Mouse (Mus musculus): ENCODE results near the gene Pop7. TPM values are rescaled to one million over a fixed set of nuclear protein-coding genes. Genes with fewer than 3 reads are reported as not detected.

Gene Pop7
- total RNA-seq, 2 experiments from 2014 or later: 12.5 to 16.9 TPM

DNA sequence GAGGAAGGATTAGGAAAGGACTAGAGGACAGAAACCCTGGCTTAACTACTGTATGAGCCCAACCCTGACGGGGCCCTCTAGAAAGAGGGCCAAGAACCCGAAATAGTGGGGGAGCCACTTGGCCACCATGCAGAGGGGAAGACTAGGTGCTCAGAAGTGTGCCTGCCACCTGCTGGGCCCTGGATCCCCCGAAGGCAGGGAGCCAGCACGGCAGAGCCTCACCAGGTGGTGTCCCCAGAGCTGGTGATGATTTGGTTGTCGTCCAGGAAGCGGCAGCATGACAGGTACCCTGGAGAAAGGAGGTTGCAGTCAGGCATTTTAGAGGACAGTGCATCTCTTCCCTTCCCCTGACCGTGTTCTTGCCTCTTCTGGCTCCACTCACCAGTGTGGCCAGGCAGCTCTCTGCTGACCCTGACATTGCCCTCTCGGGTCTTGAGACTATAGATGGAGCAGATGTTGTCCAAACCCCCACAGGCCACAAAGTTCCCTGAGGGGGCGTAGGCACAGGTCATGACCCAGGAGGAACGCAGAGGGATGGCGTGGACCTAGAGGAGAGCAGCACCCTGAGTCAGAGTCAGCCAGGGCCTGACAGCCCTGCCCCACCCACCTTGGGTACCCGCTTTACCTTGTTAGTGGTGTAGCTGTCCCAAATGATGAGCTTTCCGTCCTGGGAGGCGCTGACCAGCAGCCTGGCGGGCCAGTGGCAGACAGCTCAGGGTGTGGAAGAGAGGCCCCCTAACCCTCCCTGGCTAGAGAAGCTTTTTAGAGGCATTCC, 27.1 kb upstream of the Pop7 start:
- no peak for DNase-seq

GRCm38 (mm10) chr5:137528247-137528968, 26.1 kb upstream of the Pop7 start:
- intact Hi-C loops (cut with DNase I): no loop called here
- DNase-seq: no peak

More for the DNA sequence above, 27.1 kb upstream of the Pop7 start:
- intact Hi-C loops (cut with DNase I): no loop called here

DNA sequence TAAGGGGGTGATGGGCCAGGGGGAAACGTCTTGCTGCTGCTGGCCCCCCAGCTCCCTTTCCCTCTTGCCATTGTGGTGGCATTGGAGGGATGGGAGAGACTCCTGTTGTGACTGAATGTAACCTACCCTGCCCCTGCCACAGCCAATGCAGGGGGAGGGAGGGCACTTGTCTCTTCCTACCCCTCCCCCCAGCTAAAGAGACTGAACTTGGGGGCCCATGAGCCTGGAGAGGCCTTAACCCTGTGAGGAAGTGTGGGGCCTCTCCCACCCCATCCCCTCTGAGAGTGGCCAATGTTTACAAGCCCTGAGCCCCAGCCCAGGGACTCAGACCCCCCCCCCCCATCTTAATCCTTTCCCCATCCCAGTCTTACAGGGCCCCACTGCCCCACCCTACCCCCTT, 25.1 kb upstream of the Pop7 start:
- no peak for DNase-seq
- intact Hi-C loops (cut with DNase I): no loop called here

- DNase-seq: peak in 1 of 2 experiments; percentile 55
- intact Hi-C loops (cut with DNase I): no loop called here
Observed at GRCm38 (mm10) chr5:137526192-137526936, 24.0 kb upstream of the Pop7 start.

- DNase-seq: no peak
- intact Hi-C loops (cut with DNase I): no loop called here
Observed at GRCm38 (mm10) chr5:137525511-137525910, 23.2 kb upstream of the Pop7 start.

DNA sequence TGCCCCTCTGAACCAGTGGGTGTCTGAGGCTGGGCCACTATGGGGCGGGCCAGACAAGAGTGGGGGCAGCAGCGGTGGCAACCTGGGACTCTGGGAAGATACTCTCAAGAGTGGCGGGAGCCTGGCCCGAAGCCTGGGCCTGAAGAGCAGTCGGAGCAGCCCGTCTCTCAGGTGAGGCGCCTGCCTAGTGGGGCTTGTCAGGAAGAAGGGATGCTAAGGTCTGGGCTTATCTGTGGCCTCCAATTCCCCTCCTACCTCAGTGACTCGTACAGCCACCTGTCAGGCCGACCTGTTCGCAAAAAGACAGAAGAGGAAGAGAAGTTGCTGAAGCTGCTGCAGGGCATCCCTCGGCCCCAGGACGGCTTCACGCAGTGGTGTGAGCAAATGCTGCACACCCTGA, 22.4 kb upstream of the Pop7 start:
- DNase-seq: no peak
- intact Hi-C loops (cut with DNase I): no loop called here

GRCm38 (mm10) chr5:137524251-137524515, 21.9 kb upstream of the Pop7 start:
- DNase-seq: no peak
- intact Hi-C loops (cut with DNase I): no loop called here

DNA sequence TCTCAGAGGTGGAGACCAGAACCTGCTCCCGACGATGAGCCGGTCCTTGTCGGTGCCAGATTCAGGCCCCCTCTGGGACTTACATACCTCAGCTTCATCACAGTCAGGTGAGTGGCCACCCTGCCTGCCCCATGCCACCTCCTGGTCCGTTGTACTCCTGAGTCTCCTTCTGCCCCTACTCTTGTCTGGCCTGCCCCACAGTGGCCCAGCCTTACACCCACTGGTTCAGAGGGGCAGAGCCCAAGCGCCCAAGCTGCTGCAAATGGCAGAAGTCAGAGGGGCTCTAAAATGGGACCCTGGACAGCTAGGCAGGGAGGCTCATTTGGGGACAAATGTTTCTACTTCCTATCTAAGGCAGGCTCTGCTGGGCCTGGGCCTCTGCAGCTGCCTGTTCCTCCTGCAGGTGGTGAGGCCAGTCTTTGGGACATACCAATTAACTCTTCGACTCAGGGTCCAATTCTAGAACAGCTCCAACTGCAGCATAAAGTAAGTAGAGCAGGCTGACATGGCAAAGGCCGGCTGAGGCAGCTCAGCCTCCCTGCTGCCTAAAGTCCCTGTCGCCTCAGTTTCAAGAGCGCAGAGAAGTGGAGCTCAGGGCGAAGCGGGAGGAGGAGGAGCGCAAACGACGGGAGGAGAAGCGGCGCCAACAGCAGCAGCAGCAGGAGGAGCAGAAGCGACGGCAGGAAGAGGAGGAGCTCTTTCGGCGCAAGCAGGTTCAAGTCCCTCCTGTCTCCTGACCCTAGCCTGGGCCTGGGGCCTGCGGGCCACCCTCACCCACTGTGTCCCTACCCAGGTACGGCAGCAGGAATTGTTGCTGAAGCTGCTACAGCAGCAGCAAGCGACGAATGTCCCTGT, 21.3 kb upstream of the Pop7 start:
- intact Hi-C loops (cut with DNase I): no loop called here
- DNase-seq: no peak

- intact Hi-C loops (cut with DNase I): no loop called here
- DNase-seq: no peak
Observed at GRCm38 (mm10) chr5:137522711-137523110, 20.4 kb upstream of the Pop7 start.

DNA sequence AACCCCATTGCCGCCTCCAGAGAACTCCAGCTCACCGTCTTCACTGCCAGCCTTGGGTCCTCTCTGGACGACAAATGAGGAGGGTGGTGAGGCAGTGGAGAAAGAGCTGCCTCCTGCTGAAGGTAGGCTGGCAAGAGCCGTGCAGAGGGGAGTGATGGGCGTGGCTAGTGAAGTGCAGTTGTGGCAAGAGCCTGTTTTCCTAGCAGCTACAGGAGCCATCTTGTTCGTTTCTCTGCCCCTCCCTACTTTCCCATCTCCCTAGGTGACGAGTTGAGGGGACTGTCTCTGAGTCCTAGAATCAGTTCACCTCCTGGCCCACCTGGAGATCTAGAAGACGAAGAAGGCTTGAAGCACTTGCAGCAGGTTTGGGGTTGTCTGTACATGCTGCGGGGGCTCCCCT, 19.5 kb upstream of the Pop7 start:
- DNase-seq: no peak
- intact Hi-C loops (cut with DNase I): no loop called here

GRCm38 (mm10) chr5:137519691-137520550, 17.6 kb upstream of the Pop7 start:
- no peak for DNase-seq
- intact Hi-C loops (cut with DNase I): loop anchor here (5.0 kb wide), 1 partner anchor 112 kb away; no protein-coding TSS in a partner anchor

- intact Hi-C loops (cut with DNase I): loop anchor here (5.0 kb wide), 1 partner anchor 114 kb away; no protein-coding TSS in a partner anchor
- DNase-seq: peak in 1 of 2 experiments; percentile 52
Observed at GRCm38 (mm10) chr5:137518436-137518835, 16.1 kb upstream of the Pop7 start, which contains the start of gene Gigyf1. TSS of gene Gigyf1 (plus strand) at chr5:137518548.

GRCm38 (mm10) chr5:137514811-137515210, 12.5 kb upstream of the Pop7 start:
- intact Hi-C loops (cut with DNase I): loop anchor here (5.0 kb wide), 3 partner anchors 117 to 242 kb away; no protein-coding TSS in a partner anchor

DNA sequence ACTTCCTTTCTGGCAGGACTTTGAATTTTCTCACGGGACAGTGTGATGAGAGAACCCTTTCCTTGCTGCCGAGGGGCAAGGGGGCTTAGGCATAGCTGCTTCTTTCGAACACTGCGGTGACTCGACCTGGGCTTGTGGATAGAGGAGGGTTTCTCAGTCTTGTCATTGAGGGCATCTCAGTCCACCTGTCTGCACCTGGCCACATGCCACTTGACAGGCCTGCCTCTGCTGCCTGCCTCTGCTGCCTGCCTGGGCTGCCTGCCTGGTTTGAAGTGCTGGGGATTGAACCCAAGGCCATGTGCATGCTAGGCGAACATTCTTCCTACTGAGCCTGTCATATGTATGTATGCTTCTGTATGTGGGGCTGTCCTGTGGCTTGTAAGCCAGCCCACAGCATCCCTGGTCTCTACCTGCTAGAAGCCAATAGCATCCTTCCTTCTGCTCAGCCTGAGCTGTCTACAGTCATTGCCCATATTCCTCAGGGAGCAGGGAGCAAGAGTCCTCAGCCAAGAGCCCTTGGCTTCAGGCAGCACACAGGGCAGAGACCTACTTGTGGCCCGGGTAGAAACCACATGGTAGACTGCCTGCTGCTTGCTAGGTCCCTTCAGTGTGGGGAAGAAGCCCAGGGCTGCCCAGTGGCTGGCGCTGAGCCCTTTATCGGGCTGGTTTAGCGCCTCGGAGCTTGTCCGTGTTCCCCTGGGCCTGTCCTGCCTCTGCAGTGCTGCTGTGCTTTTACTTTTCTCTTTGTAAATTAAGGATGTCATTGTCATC, 11.8 kb upstream of the Pop7 start:
- no peak for DNase-seq
- intact Hi-C loops (cut with DNase I): loop anchor here (5.0 kb wide), 2 partner anchors 138 to 243 kb away; no protein-coding TSS in a partner anchor

More at GRCm38 (mm10) chr5:137514811-137515210, 12.5 kb upstream of the Pop7 start:
- no peak for DNase-seq

DNA sequence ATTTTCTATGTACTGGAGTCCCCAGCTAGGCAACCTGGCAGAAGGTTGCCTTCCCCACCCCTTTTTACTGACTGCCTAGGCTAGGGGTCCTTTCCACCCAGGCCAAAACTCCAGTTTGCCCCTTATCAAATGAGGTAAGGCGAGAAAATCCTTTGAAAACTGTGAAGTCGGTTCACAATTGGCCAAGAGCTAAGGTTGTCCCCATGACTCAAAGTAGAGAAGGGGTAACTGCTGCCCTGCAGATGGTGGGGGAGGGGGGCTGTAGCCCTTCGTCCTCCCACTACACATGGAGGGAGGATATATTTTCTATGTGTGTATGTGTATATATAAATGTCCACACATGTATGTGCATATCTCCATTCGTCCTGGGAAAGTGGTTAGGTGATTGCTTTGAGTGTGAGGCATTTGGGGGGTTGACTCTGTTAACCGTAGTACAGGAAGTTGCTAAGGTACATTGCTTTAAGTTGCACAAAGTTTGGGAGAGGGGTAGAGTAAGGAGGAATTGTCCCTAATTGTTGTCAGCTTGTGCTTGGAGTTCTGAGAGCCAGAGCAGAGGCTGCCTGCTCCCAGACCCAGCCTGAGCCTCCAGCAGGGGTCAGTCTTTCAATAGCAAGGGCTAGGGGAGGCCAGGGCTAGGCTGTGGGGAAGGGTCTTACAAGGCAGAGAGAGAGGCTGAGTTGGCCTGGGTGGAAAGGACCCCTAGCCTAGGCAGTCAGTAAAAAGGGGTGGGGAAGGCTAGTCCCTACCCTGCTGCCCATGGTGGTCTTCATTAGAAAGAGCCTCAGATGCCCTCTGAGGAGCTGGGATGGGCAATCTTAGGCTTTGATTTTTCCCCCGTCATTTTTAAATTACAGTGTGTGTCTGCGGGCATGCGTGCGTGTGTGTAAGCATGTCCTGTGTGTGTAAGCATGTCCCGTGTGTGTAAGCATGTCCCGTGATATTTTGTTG, 10.8 kb upstream of the Pop7 start:
- DNase-seq: peak in 1 of 2 experiments; percentile 63
- intact Hi-C loops (cut with DNase I): loop anchor here (5.0 kb wide), 2 partner anchors 139 to 244 kb away; no protein-coding TSS in a partner anchor

DNA sequence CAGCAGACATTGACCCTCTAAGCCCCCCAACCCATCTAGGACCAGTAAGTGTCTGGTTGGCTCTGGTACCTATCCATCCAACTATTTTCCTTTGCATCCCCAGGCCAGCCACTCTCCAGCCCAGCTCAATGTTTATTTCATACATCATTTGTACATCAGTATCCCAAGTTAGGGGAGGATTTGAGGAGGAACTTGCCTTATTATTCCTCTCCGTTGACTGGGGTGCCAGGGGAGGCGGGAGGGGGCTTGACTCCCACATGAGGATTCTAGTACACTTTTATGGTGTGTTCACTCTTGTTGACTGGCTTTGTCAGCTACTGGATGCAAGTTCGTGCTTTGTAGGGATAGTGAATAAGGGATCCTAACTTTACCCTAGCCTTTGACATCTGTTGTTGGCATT, 9.4 kb upstream of the Pop7 start:
- intact Hi-C loops (cut with DNase I): loop anchor here (5.0 kb wide), 2 partner anchors 141 to 246 kb away; no protein-coding TSS in a partner anchor
- DNase-seq: no peak

All from heart, postnatal 14 days (tissue).